Mouse (Mus musculus): ENCODE measurements around the gene Pofut1. TPM values are rescaled to one million over a fixed set of nuclear protein-coding genes. Genes with fewer than 3 reads are reported as not detected.

The Pofut1 gene
- total and polyA plus RNA-seq, 3 experiments = 12.1 to 13.3 (median 12.6) TPM

DNA sequence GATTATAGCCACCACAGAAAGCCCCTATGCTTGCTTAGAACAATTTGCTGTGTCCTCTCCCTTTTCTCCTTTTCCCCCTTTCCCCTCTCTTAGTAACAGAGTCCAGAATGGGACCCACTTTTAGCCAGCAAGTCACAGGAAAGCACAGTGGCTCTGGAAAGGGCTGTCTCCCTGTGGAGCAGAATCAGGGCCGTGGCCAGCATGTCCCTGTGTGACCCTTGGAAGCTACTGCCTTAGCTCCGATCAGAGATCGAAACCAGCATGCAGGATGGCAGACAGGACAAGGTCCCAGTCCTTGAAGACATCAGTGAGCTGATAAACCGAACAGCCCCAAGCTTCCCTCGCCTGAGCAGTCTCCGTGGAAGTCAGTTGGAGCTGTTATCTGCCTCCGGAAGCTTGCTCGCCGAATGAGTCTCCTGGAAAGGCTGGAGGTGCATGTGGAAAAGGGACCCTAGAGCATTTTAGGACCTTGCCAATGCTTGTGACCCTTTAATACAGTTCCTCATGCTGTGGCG, 23.4 kb upstream of the Pofut1 start:
- Histone ChIP-seq H3K4me3 (no peak overlapping the region), H3K36me3 (ENCODE audit: control insufficient read depth, insufficient read depth, low read length) (no peaks in the 10 kb centered on the region), H3K9ac (ENCODE audit: low read depth, low read length) (no peak overlapping the region), H3K4me1 (ENCODE audit: control insufficient read depth, insufficient read depth, low read length) (peaks cover 3% of the 10 kb centered on the region), H3K79me2 (replicated peaks; ENCODE audit: control insufficient read depth, insufficient read depth, low read length) (no peaks in the 10 kb centered on the region), H3K27ac (no peak overlapping the region), H3K27me3 (ENCODE audit: control insufficient read depth, insufficient read depth, low read length) (no peaks in the 10 kb centered on the region)
- no peak for TF ChIP-seq POLR2A (IDR thresholded peaks at IDR 0.05; ENCODE audit: insufficient read depth, low read depth, low read length)
- TF ChIP-seq CTCF (IDR thresholded peaks at IDR 0.05) = no peak
- TF ChIP-seq EP300 (IDR thresholded peaks at IDR 0.05; ENCODE audit: insufficient read depth, low read depth, low read length) = no peak
- intact Hi-C loops (cut with DNase I) = no loop called here
- 45% methylated on average over 10 of the region's 10 CpGs for WGBS
- no peak for DNase-seq

DNA sequence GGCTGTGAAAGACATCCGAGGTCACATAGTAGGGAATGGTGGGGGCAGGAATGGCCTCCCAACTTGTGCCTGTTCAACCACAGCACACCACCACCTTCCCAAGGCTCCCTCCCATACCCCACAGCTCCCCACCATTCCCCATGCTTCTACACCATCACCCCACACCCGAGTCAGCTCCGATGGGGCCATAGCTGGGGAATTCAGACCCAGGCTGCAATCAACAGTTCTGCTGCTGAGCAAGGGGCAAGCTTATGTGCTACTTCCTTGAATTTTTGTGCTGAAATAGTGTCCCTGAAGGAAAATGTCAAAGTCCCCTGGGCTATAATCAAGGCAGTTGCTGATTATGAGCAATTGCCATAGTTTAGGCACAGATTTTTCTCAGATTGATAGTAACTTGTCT, 22.8 kb upstream of the Pofut1 start:
- Histone ChIP-seq H3K79me2 (replicated peaks; ENCODE audit: control insufficient read depth, insufficient read depth, low read length) (no peaks in the 10 kb centered on the region), H3K4me3 (no peak overlapping the region), H3K27me3 (ENCODE audit: control insufficient read depth, insufficient read depth, low read length) (no peaks in the 10 kb centered on the region), H3K36me3 (ENCODE audit: control insufficient read depth, insufficient read depth, low read length) (no peaks in the 10 kb centered on the region), H3K27ac (no peak overlapping the region), H3K4me1 (ENCODE audit: control insufficient read depth, insufficient read depth, low read length) (peaks cover 3% of the 10 kb centered on the region), H3K9ac (ENCODE audit: low read depth, low read length) (no peak overlapping the region)
- no peak for DNase-seq
- no peak for TF ChIP-seq EP300 (IDR thresholded peaks at IDR 0.05; ENCODE audit: insufficient read depth, low read depth, low read length)
- no peak for TF ChIP-seq POLR2A (IDR thresholded peaks at IDR 0.05; ENCODE audit: insufficient read depth, low read depth, low read length)
- no peak for TF ChIP-seq CTCF (IDR thresholded peaks at IDR 0.05)
- intact Hi-C loops (cut with DNase I) = no loop called here
- WGBS = 71% methylated on average over 3 of the region's 3 CpGs

DNA sequence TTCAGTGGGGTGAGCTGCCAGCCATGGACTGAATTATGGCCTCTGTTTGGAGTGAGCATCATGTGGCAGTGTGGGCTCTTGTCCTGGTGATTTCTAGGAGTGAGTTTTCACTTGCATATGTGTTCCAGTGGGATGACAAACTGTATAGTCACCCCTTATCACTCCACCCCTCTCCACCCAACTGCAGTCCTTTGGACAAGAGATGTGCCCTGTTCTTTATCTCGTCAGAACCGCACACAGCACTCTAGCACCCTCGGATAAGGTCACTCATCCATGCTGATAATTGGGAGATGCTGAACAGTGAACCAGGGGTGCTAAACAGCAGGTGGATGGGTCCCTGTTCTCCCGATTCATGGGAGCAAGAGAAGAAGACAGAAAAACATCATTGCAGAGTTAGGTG, 19.7 kb upstream of the Pofut1 start:
- no peaks in the 10 kb centered on the region for H3K36me3 ChIP-seq (ENCODE audit: control insufficient read depth, insufficient read depth, low read length)
- H3K9ac ChIP-seq (ENCODE audit: low read depth, low read length) = no peak overlapping the region
- no peak for DNase-seq
- peaks cover 5% of the 10 kb centered on the region; the same call in 1 of the 2 replicates for H3K4me1 ChIP-seq (ENCODE audit: control insufficient read depth, insufficient read depth, low read length)
- no peak overlapping the region for H3K27ac ChIP-seq
- no peak overlapping the region for H3K4me3 ChIP-seq
- intact Hi-C loops (cut with DNase I) = no loop called here
- 73% methylated on average over 4 of the region's 4 CpGs for WGBS
- TF ChIP-seq EP300 (IDR thresholded peaks at IDR 0.05; ENCODE audit: insufficient read depth, low read depth, low read length) = no peak
- TF ChIP-seq CTCF (IDR thresholded peaks at IDR 0.05) = no peak
- TF ChIP-seq POLR2A (IDR thresholded peaks at IDR 0.05; ENCODE audit: insufficient read depth, low read depth, low read length) = no peak
- H3K27me3 ChIP-seq (ENCODE audit: control insufficient read depth, insufficient read depth, low read length) = no peaks in the 10 kb centered on the region
- no peaks in the 10 kb centered on the region for H3K79me2 ChIP-seq (replicated peaks; ENCODE audit: control insufficient read depth, insufficient read depth, low read length)

DNA sequence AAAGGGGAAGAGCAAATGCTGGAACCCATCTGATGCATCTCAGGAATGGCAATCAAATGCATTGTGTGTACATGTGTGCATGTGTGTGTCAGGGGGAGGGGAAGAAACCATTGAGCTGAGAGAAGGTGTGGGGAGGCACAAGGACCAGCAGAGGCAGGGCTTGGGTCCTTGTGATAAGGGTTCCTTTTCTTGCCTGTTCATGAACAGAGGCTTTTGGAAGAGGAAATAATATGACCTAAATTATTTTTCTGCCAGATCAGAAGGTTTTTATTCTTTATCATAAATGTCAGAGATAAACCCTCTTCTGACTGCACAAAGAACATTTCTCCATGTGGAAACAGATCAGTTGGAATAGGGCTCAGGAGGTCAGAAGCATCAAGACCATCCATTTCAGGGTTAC, 19.2 kb upstream of the Pofut1 start:
- Histone ChIP-seq H3K27me3 (ENCODE audit: control insufficient read depth, insufficient read depth, low read length) (no peaks in the 10 kb centered on the region), H3K79me2 (replicated peaks; ENCODE audit: control insufficient read depth, insufficient read depth, low read length) (no peaks in the 10 kb centered on the region), H3K36me3 (ENCODE audit: control insufficient read depth, insufficient read depth, low read length) (no peaks in the 10 kb centered on the region), H3K27ac (no peak overlapping the region), H3K4me1 (ENCODE audit: control insufficient read depth, insufficient read depth, low read length) (peaks cover 5% of the 10 kb centered on the region; the same call in 1 of the 2 replicates), H3K9ac (ENCODE audit: low read depth, low read length) (no peak overlapping the region), H3K4me3 (no peak overlapping the region)
- intact Hi-C loops (cut with DNase I) = no loop called here
- TF ChIP-seq CTCF (IDR thresholded peaks at IDR 0.05) (no peak), POLR2A (IDR thresholded peaks at IDR 0.05; ENCODE audit: insufficient read depth, low read depth, low read length) (no peak), EP300 (IDR thresholded peaks at IDR 0.05; ENCODE audit: insufficient read depth, low read depth, low read length) (no peak)
- no peak for DNase-seq

DNA sequence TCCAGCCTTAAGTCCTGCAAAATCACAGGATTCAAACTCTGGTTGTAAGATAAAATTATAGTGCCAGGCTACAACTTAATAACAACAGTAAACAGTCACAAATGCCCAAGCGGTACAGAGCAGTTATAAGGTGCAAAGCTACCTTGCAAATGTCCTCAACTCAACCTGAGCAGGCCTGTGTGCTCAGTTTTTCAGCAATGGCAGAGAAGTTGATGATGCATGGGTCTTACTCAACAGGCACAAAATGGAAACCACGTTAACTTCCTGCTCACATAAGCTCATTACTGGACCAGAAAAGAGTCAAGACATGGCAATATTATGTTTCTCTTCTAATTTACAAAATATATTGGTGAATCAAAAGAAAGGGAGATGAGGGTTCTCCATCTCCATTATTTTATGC, 18.8 kb upstream of the Pofut1 start:
- intact Hi-C loops (cut with DNase I) = no loop called here
- WGBS = 94% methylated on average over 2 of the region's 2 CpGs
- Histone ChIP-seq H3K9ac (ENCODE audit: low read depth, low read length) (no peak overlapping the region), H3K4me1 (ENCODE audit: control insufficient read depth, insufficient read depth, low read length) (peaks cover 5% of the 10 kb centered on the region; the same call in 1 of the 2 replicates), H3K36me3 (ENCODE audit: control insufficient read depth, insufficient read depth, low read length) (no peaks in the 10 kb centered on the region), H3K4me3 (no peak overlapping the region), H3K79me2 (replicated peaks; ENCODE audit: control insufficient read depth, insufficient read depth, low read length) (no peaks in the 10 kb centered on the region), H3K27me3 (ENCODE audit: control insufficient read depth, insufficient read depth, low read length) (no peaks in the 10 kb centered on the region), H3K27ac (no peak overlapping the region)
- DNase-seq = no peak
- TF ChIP-seq POLR2A (IDR thresholded peaks at IDR 0.05; ENCODE audit: insufficient read depth, low read depth, low read length) (no peak), EP300 (IDR thresholded peaks at IDR 0.05; ENCODE audit: insufficient read depth, low read depth, low read length) (no peak), CTCF (IDR thresholded peaks at IDR 0.05) (no peak)

DNA sequence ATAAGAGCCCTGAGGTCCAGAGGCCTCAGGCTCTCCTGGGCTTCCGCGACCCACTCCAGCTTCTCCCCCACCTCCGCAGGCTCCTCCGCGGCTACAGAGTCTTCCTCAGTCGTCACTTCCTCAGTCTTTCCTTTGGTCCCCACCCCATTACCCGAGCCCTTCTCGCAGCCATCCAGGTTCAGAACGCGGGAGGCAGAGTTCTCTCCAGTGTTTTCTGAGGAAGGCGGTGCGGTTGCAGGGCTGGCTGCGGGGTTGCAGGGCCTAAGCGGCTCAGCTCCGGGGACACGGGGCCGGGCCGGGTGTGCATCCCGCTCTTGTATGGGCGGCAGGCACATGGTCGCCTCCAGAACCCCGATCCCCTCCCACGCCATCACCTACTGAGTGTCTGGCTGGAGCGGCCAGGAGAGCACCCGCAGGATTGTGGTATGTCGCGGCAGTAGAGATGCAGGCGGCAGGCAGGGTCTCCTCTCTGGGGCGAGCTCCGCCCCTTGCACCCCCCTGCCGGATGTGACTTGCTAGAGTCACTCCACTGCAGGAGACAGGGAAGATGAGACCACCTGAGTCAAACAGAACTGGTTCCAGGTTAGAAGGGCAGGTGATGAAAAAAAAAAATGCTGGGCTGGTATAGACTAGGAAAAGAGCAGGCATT, 16.3 kb upstream of the Pofut1 start, which contains the start of gene Tspyl3:
Gene Tspyl3, minus strand, starts transcription at position 496 of the 649 bp plus-strand sequence.
- WGBS = 6% methylated on average over 31 of the region's 31 CpGs
- intact Hi-C loops (cut with DNase I) = no loop called here
- H3K27ac ChIP-seq = peak within 1 kb of the TSS; percentile 67

More for the DNA sequence above, 16.3 kb upstream of the Pofut1 start, which contains the start of gene Tspyl3:
- no peaks in the 10 kb centered on the region for H3K79me2 ChIP-seq (replicated peaks; ENCODE audit: control insufficient read depth, insufficient read depth, low read length)
- no peaks in the 10 kb centered on the region for H3K36me3 ChIP-seq (ENCODE audit: control insufficient read depth, insufficient read depth, low read length)
- H3K4me1 ChIP-seq (ENCODE audit: control insufficient read depth, insufficient read depth, low read length) = peaks cover 5% of the 10 kb centered on the region; the same call in 1 of the 2 replicates
- H3K9ac ChIP-seq (ENCODE audit: low read depth, low read length) = peak within 1 kb of the TSS; percentile 90
- no peaks in the 10 kb centered on the region for H3K27me3 ChIP-seq (ENCODE audit: control insufficient read depth, insufficient read depth, low read length)
- TF ChIP-seq EP300 (IDR thresholded peaks at IDR 0.05; ENCODE audit: insufficient read depth, low read depth, low read length) = no peak
- TF ChIP-seq POLR2A (IDR thresholded peaks at IDR 0.05; ENCODE audit: insufficient read depth, low read depth, low read length) = no peak
- TF ChIP-seq CTCF (IDR thresholded peaks at IDR 0.05) = no peak
- DNase-seq = peak; percentile 55 to 65
- H3K4me3 ChIP-seq = peak within 1 kb of the TSS; percentile 54
